Mouse (Mus musculus): ENCODE measurements around the gene Cited4.
A peak's percentile ranks its signal among the peaks of the same experiment; 100 is the strongest.

The Cited4 gene

GRCm38 (mm10) chr4:120666358-120667024 lies at the start of gene Cited4:
Gene Cited4 (plus strand): TSS chr4:120666572.
- DNase-seq: peak; percentile 94

DNA sequence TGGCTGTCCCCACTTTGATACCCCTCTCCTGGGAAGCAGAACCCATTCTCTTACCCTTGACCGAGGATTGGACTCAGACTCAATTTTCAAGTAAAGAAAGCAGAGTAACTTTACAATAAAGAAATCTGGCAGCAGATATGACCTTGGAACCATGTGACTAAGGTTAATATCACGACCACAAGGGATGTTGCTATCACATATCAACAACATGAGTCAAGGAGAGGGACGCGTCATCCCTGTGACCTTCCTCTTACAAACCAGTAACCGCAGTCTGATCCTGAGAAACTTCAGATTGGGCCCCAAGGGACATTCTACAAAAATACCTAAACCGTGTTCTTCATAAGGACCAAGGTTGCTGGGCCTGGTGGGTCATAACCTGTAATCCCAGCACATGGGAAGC lies 38.6 kb upstream of the Cited4 start:
- no peak for DNase-seq

GRCm38 (mm10) chr4:120630218-120630931 lies 36.0 kb upstream of the Cited4 start:
- no peak for DNase-seq

DNA sequence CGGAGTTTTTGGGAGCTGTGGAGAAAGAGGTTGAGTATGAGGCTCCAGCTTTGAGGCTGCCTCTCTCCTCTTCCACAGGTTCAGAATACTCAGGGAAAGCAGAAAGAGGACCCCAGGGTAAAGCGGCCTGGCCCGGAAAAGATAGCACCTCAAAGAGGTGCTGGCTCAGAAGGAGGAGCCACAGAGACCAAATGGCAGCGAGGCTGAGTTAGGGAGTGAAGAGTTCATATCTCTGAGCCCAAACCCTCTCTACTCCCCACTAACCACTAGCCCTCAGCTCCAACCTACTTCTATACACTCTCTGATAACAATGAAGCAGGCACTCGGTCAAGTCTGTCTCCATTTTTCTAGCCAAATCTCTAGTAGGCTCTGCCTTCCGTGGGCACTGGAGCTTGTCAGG lies 34.5 kb upstream of the Cited4 start:
- no peak for DNase-seq

GRCm38 (mm10) chr4:120635351-120635750 lies 31.0 kb upstream of the Cited4 start:
- no peak for DNase-seq

DNA sequence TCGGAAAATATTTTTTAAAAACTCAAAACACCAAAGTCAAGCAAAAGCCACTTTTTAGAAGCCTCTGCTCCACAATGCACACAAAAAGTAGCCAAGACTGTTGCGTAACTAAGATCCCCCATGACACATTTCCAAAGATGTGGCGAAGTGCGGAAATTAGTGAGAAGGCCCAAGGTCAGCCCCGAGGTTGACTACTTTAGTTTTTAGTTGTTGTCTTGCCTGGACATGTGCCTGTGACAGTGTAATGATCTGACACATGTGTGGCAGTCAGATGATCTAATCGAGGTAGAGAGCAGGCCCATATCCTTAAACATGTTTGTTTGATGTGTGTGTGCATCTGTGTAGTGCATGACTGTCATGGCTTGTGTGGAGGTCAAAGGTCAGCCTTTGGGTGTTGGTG lies 24.4 kb upstream of the Cited4 start:
- no peak for DNase-seq

DNA sequence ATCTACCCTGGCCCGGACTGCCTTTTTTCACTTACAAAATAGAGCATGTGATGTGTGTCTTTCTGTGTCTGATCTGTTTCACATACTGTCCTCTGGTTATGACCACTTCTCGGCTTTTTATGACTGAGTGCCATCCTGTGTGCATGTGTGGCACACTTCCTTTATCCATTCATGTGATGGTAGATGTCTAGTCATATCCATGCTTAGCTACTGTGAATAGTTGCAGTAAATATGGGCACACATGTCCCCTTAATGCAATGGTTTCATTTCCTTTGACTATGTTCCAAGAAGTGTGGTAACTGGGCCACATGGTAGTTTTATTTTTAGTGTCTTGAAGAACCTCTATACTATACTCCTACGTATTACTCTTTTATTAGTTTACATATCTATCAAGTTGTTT lies 22.5 kb upstream of the Cited4 start:
- DNase-seq: no peak

DNA sequence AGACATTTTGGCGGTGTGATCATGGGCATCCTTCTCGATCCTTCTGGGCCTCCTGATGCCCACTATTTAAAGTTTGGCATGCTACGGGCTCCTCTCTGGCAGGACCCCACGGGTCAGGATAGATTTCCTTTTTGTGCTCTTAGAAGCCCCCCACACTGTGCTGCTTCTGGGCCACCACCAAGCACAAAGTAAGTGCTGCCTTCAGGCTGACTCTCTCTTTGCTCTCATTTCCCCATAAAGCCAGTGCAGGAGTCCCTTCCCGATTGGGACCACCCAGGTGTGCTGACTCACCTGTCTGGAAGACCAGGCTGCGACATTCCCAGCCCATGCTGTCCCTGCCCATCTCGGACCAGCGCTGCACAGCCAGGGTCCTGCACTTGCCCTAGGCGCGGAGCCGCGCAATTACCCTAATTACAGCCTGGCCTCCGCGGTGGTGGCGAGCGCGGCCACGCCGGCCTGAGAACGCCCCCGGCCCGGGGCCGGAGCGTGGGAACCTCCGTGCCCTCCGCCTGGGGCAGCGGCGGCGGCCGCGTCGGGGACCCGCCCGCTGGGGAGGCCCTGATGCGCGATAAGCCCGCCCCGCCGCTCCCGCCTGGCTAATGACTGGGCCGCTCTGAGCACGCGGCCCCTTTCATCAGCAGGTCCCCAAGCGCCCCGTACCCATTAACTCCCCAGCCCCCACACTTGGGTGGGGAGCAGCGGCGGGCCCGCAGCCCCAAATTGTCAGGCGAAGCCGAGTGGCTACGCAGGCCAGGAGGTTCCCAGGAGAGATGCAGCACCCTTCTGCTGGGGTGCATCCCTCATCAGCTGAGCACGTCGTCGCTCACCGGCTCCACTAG lies 16.8 kb upstream of the Cited4 start:
- peak; percentile 80 for DNase-seq

DNA sequence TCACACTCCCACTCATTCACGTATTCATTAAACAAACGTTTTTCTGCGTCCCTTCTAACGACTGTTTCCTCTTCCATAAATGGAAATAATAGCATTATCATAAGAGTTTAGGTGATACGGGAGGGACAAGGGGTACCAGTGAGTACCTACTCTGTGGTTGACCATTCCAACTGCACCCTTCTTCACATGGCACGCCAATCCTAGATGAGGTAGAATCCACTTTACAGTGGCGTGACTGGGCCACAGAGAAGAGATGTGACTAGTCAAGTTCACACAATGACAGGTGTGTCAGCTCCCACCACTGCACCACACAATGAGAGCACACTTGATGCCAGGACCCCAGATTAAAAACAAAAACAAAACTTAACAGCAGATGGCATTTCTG lies 16.2 kb upstream of the Cited4 start:
- peak; percentile 35 for DNase-seq

- no peak for DNase-seq
These were observed 10.5 kb upstream of the Cited4 start for GRCm38 (mm10) chr4:120655898-120656297.

DNA sequence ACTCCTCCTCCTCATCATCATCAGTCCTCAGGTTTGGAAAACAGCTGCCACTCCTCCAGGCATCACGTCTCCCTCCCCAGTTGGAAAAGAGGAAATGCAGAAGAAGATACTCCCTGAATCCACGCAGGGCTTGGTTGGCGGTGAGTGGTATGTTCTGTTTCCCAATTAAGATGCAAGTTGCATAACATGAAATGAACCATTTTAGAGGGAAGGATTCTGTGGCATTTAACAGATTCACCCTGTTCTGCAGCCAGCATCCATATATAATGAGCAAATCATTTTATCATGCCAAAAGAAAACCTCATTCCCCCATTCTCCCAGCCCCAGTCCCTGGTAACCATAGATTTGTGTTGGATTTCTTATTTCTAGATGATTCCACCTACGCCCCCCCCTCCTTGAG lies 5.9 kb upstream of the Cited4 start:
- no peak for DNase-seq

- DNase-seq: no peak
These were observed 1.8 kb upstream of the Cited4 start for GRCm38 (mm10) chr4:120664601-120665000.

DNA sequence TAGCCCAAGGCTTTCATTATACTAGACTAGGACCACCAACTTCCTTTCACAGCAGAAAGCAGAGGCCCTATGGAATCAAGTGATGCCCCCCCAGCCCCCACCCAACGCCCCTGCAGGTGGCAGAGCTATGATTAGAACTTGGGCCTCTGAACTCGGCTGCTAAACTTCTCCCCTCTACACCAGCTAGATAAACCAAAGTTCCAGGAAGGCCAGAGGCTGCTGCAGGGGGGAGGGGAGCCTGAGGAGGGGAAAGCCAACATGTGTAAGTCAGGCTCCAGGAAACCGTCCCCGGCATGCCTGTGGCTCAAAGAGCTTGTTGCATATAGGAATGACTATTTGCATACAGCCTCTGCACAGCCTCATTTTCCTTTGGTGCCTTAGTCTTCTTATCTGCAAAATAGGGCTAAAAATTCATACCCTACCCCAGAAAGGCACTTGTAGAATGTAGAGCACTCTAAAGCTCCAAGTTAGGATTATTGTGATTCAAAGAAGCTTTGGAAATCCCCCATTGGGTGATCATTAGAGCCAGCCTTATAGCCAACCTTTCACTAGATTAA lies 1.1 kb upstream of the Cited4 start:
- DNase-seq: no peak

- DNase-seq: no peak
These were observed 590 bp upstream of the Cited4 start for GRCm38 (mm10) chr4:120665782-120666181.

GRCm38 (mm10) chr4:120667045-120667501 lies 701 bp downstream of the Cited4 start:
- peak; percentile 71 for DNase-seq

- DNase-seq: no peak
These were observed 1.2 kb downstream of the Cited4 start for GRCm38 (mm10) chr4:120667555-120667954.

- DNase-seq: no peak
These were observed 2.2 kb downstream of the Cited4 start for GRCm38 (mm10) chr4:120668551-120668950.

DNA sequence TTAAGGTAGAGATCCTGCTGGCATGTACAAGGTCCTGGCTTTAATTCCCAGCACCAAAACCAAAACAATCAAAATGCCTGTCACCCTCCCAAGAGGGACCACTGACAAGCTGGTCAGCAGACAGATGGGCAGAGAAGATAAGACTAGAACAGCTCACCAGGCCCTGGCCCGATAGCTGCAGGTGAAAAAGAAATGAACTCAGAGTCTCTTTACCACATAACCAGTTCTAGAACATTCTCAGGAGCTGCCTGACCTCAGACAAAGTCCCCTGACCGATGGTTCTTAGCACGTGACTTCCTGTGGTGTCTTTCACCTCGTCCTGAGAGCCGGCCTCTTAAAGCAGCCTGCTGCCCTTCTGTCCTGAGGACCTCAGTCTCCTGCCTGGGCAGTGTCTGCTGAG lies 3.2 kb downstream of the Cited4 start:
- DNase-seq: no peak

DNA sequence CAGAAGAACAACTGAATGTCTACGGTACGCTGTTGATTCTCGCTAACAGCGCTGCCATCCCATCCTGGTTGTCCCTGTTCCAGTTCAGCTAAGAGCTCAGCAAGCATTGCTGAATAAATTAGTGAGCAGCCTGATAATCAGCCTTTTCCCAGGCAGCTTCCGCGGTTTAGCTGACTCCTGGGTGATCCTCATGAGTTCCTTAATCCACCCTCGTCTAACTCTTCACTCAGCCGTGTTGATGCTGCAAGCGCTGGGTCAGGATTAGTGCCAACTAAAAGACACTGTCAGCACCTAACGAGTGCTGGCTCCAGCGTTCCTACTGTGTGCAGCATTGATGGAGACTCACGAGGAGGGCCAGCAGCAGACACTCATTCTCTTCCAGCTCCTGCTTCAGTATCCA lies 4.7 kb downstream of the Cited4 start:
- peak; percentile 76 for DNase-seq

DNA sequence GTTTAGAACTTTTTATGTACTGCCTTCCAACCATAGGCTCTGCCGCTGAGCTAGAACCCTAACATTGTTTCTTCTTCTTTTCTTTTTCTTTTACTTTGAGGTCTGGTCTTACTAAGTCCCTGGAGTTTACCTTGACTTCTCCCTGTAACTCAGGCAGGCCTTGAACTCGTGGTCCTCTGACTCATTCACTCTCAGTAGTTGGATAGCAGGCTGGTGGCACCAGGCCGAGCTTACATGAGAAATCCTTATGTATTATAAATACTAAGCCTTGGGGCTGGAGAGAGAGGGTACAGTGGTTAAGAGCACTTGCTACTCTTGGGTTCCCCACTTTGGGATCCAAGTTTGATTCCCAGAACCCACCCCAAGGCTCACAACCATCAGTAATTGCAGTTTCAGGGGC lies 7.2 kb downstream of the Cited4 start:
- no peak for DNase-seq

DNA sequence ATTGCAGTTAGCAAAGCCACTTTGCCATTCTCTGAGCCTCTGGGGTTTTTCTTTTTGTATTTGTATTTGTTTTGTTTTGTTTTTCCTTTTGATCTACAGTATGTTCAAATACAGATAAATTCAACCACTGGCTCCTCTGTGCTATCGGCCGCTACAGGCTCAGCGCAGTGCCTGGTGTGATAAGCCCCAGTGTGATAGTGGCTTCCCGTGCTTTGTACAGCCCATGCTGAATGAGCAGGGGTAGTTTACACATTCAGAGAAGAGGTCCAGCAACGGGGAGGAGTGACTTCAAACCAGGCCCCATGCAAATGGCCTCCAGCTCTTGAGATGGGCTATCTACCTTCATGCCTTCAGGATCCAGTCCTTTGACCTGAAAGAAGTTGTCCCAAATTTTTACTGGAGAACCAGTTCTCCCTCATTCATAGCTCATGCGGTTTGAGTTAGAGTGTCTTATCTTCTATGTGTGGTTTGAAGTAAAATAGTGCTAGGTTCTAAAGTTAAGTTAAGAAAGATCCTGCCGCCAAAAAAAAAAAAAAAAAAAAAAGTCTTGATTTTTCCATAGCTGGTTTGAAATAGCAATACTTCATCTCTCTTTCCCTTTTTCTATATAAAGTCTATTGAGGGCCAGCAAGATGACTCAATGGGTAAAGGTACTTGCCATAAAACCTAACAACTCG lies 8.5 kb downstream of the Cited4 start:
- no peak for DNase-seq

DNA sequence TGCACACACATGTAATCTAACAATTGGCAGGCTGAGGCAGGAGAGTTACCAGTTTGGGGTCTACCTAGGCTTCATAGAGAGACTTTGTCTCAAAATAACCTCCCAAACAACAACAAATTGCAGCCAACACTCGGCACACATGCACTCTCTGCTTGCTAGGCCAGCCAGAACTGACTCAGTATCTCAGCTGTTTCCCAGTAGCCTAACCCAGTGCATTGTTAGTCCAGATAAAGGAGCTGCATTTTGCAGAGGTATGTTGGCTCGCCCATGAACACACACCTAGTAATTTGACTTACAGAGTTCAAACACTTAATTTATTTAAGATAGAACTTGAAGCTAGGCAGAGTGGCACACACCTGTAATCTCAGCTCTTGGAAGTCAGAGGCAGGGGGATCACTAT lies 9.3 kb downstream of the Cited4 start:
- no peak for DNase-seq

DNA sequence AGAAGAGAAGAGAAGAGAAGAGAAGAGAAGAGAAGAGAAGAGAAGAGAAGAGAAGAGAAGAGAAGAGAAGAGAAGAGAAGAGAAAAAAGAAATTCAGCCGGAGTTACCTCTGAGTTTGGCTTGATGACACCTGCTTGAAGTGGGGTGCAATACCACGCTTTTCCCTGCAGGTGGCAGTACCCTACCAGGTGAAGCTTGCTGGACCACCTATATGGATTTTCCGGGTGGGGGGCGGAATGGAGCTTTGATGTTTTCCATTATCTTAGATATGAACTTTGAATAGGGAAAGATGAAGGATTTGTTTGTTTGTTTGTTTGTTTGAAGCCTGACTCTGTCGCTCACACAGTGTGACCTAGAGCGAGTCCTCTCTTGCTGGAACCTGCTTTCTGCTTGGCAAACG lies 14.6 kb downstream of the Cited4 start:
- peak; percentile 51 for DNase-seq

Data from retina, postnatal 1 day (tissue).